Mouse (Mus musculus) hindbrain, embryonic 16.5 days (tissue): Measurements from ENCODE around the gene Stam. TPM values are rescaled to one million over a fixed set of nuclear protein-coding genes. Genes with fewer than 3 reads are reported as not detected.

Experiments
- ATAC-seq: fragments of 200-750 bp; cut with Nextera tagmentation; 2 replicates; pipeline ENCODE4 v1.8.0; 2017; ENCODE audit warnings: moderate TSS enrichment, moderate library complexity
- H3K27ac ChIP-seq: fragments of 300-500 bp; sonication (generic); 2 replicates; pipeline ENCODE4 v1.5.1; 2014; ENCODE audit warnings: low read depth, mild to moderate bottlenecking, control low read depth, low read length, moderate library complexity
- H3K27me3 ChIP-seq: fragments of 300-500 bp; sonication (generic); replicated peaks from 2 replicates; pipeline ENCODE4 v1.6.1; 2014; ENCODE audit warnings: low read length; ENCODE audit not compliant: control insufficient read depth, insufficient read depth
- H3K36me3 ChIP-seq: fragments of 300-500 bp; sonication (generic); 2 replicates; pipeline ENCODE4 v1.6.1; 2014; ENCODE audit warnings: mild to moderate bottlenecking, low read length, moderate library complexity, mixed read lengths; ENCODE audit not compliant: control insufficient read depth, insufficient read depth
- H3K4me1 ChIP-seq: fragments of 300-500 bp; sonication (generic); 2 replicates; pipeline ENCODE4 v1.6.1; 2014; ENCODE audit warnings: low read depth, low read length; ENCODE audit not compliant: control insufficient read depth, insufficient read depth
- H3K4me2 ChIP-seq: fragments of 300-500 bp; sonication (generic); 2 replicates; pipeline ENCODE4 v1.6.1; 2014; ENCODE audit warnings: mild to moderate bottlenecking, low read length, control low read depth, moderate library complexity
- H3K4me3 ChIP-seq: fragments of 300-500 bp; sonication (generic); 2 replicates; pipeline ENCODE4 v1.5.1; 2014; ENCODE audit warnings: mild to moderate bottlenecking, low read length, control low read depth, moderate library complexity
- H3K9ac ChIP-seq: fragments of 300-500 bp; sonication (generic); 2 replicates; pipeline ENCODE4 v1.6.1; 2014; ENCODE audit warnings: low read depth, mild to moderate bottlenecking, control low read depth, low read length, moderate library complexity
- H3K9me3 ChIP-seq: fragments of 300-500 bp; sonication (generic); 2 replicates; pipeline ENCODE4 v1.6.1; 2014; ENCODE audit warnings: mild to moderate bottlenecking, low read length, moderate library complexity; ENCODE audit not compliant: control insufficient read depth
- WGBS: fragments of 180-500 bp; shearing (Covaris S2); extraction: QIAGEN DNeasy Blood & Tissue Kit; methylation state at CpG from one replicate; pipeline ENCODE4 v1.1.7; 2014; 5-methylcytosine and 5-hydroxymethylcytosine counted together
- polyA plus RNA-seq: library from polyadenylated mRNA; unstranded; fragments of >200 nt; fragmentation: Nextera tagmentation; extraction: Ambion mirVana; gene quantifications from 2 replicates; pipeline ENCODE4 v1.2.1, GENCODE M21; 2015

The Stam gene
- polyA plus RNA-seq, 1 experiment from 2014 or later, result 129 TPM

DNA sequence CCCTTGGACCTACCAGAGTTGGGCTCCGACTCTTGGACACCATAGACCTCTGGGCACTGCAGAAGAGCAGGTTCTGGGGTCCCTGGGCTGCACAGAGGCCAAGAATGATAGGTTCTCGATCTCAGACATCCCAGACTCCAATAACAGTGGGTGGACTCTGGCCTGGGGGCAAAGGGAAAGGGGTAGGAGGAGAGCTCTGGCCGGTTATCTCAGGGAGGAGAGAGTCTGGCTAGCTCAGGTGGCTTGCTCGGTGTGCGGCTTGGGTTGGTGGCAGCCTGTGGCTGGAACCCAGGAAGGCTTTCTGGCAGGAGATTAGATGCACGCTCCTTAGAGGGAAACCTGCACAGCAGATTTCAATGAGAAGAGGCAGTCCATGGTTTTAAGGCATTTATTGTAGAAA lies 65.7 kb downstream of the Stam start:
- WGBS, result 85% methylated on average over 6 of the region's 6 CpGs
- Histone ChIP-seq H3K27me3 (no peaks in the 10 kb centered on the region), H3K36me3 (peaks cover 14% of the 10 kb centered on the region), H3K4me1 (no peaks in the 10 kb centered on the region), H3K9ac (no peak overlapping the region), H3K27ac (no peak overlapping the region), H3K4me3 (no peak overlapping the region), H3K9me3 (no peaks in the 10 kb centered on the region), H3K4me2 (no peak overlapping the region)
- no peak for ATAC-seq

- H3K27me3 ChIP-seq, result no peaks in the 10 kb centered on the region
- no peak overlapping the region for H3K4me2 ChIP-seq
- WGBS, result 32% methylated on average over 2 of the region's 2 CpGs
- H3K4me1 ChIP-seq, result no peaks in the 10 kb centered on the region
- H3K9ac ChIP-seq, result no peak overlapping the region
- H3K9me3 ChIP-seq, result no peaks in the 10 kb centered on the region
- no peak overlapping the region for H3K4me3 ChIP-seq
- peaks cover 14% of the 10 kb centered on the region for H3K36me3 ChIP-seq
- no peak for ATAC-seq
- H3K27ac ChIP-seq, result no peak overlapping the region
Observed at GRCm38 (mm10) chr2:14140044-14140443, 66.1 kb downstream of the Stam start.

DNA sequence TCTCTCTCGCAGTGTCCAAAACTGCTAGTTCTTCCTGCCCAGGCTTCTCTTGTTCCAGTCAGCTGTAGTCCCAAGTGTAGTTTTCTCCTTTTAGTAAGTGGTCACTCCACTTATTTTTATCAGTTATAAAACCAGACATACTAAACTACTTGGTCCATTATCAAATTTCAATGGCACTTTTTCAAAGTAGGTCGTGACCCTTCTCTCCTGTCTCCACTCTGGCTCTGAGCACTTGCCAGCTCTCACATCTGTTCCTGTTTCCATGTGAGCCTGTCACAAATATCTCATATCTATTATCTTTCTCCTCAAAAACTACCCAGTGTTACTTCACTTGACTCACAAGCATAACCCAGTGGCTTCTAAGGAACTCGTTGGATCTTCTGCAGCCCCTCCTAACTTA lies 71.4 kb downstream of the Stam start:
- no peaks in the 10 kb centered on the region for H3K4me1 ChIP-seq
- H3K4me3 ChIP-seq, result no peak overlapping the region
- no peak overlapping the region for H3K4me2 ChIP-seq
- no peaks in the 10 kb centered on the region for H3K9me3 ChIP-seq
- no peaks in the 10 kb centered on the region for H3K27me3 ChIP-seq
- ATAC-seq, result no peak
- H3K9ac ChIP-seq, result no peak overlapping the region
- 85% methylated on average over 3 of the region's 3 CpGs for WGBS
- peaks cover 8% of the 10 kb centered on the region; the same call in 1 of the 2 replicates for H3K36me3 ChIP-seq
- H3K27ac ChIP-seq, result no peak overlapping the region

DNA sequence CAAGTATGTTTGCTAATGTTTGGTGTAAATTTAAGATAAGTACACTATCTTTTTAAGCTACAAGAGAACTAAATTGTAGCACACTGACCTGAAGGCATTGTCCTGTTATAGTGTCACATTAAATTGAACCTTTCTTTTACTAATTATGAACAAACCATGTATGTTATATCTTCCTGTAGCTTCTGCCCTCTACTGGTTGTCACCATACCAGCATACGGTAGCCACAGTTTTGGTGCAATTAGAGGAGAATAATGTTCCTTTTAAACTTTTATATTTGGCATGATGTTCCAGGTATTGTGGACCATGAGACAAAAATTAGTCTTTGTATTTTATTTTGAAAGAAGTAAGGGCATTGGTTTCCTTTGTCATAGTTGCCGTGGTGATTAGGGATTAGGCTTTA lies 73.0 kb downstream of the Stam start:
- ATAC-seq, result no peak
- Histone ChIP-seq H3K9me3 (no peaks in the 10 kb centered on the region), H3K36me3 (peaks cover 4% of the 10 kb centered on the region; the same call in 1 of the 2 replicates), H3K27me3 (no peaks in the 10 kb centered on the region), H3K9ac (no peak overlapping the region), H3K4me3 (no peak overlapping the region), H3K4me1 (no peaks in the 10 kb centered on the region), H3K27ac (no peak overlapping the region), H3K4me2 (no peak overlapping the region)
- 89% methylated on average over 2 of the region's 2 CpGs for WGBS

DNA sequence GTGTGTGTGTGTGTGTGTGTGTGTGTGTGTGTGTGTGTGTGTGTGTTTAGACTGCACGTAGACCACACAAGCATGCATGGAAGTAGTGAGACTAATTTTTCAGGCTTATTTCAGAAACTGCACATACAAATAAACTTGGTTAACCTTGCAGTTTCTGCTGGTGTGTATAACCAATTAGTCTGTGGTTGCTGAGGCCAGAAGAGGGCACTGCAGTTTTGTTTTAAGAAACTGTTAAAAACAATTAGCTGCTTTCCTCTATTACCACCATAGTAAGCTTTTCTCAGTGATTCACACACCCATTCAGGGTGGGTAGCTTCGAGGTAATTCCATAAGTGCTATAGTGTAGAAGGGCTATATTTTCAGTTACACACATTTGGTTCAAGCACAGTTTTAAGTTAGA lies 76.9 kb downstream of the Stam start:
- Histone ChIP-seq H3K4me3 (no peak overlapping the region), H3K27ac (no peak overlapping the region), H3K9me3 (no peaks in the 10 kb centered on the region), H3K4me1 (no peaks in the 10 kb centered on the region), H3K36me3 (no peaks in the 10 kb centered on the region), H3K4me2 (no peak overlapping the region), H3K9ac (no peak overlapping the region), H3K27me3 (no peaks in the 10 kb centered on the region)
- WGBS, result 99% methylated on average over 2 of the region's 2 CpGs
- ATAC-seq, result peak; percentile 38

- no peak overlapping the region for H3K9ac ChIP-seq
- H3K27ac ChIP-seq, result no peak overlapping the region
- no peak overlapping the region for H3K4me2 ChIP-seq
- ATAC-seq, result no peak
- no peaks in the 10 kb centered on the region for H3K27me3 ChIP-seq
- H3K9me3 ChIP-seq, result no peaks in the 10 kb centered on the region
- 90% methylated on average over 6 of the region's 6 CpGs for WGBS
- H3K4me1 ChIP-seq, result no peaks in the 10 kb centered on the region
- H3K36me3 ChIP-seq, result no peaks in the 10 kb centered on the region
- H3K4me3 ChIP-seq, result no peak overlapping the region
Observed at GRCm38 (mm10) chr2:14151854-14152253, 78.0 kb downstream of the Stam start.

DNA sequence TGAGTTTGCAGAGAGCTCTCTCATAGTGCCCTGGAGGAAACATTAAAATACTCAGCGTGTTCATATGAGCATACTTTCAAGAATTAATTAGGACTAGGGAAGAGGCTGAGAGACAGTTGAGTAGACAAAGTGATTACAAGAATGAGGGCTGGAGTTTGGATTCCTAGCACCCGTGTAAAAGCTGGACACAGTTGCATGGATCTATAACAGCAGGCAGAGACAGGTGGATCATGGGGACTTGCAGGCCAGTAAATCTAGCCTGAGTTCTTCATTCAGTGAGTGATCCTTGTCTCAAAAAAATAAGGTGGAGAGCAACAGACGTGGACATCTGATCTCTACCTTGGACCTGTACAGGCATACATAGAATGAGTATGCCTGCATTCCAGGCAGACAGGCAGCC lies 85.1 kb downstream of the Stam start:
- no peaks in the 10 kb centered on the region for H3K36me3 ChIP-seq
- no peak overlapping the region for H3K9ac ChIP-seq
- WGBS, result 72% methylated on average over 3 of the region's 3 CpGs
- no peak overlapping the region for H3K4me2 ChIP-seq
- ATAC-seq, result 0 out of 2 replicates have a peak, but pooled peaks have one; percentile 51
- H3K27me3 ChIP-seq, result no peaks in the 10 kb centered on the region
- H3K27ac ChIP-seq, result no peak overlapping the region
- no peak overlapping the region for H3K4me3 ChIP-seq
- H3K9me3 ChIP-seq, result no peaks in the 10 kb centered on the region
- no peaks in the 10 kb centered on the region for H3K4me1 ChIP-seq

GRCm38 (mm10) chr2:14159756-14160155 lies 85.9 kb downstream of the Stam start:
- Histone ChIP-seq H3K27ac (no peak overlapping the region), H3K4me1 (no peaks in the 10 kb centered on the region), H3K4me3 (no peak overlapping the region), H3K36me3 (no peaks in the 10 kb centered on the region), H3K4me2 (no peak overlapping the region), H3K9ac (no peak overlapping the region), H3K9me3 (no peaks in the 10 kb centered on the region), H3K27me3 (no peaks in the 10 kb centered on the region)
- WGBS, result 77% methylated on average over 2 of the region's 2 CpGs
- ATAC-seq, result peak; percentile 70

- 76% methylated on average over 5 of the region's 5 CpGs for WGBS
- no peak for ATAC-seq
- H3K27ac ChIP-seq, result no peak overlapping the region
Observed at GRCm38 (mm10) chr2:14164459-14165030, 90.6 kb downstream of the Stam start.

GRCm38 (mm10) chr2:14165066-14165465 lies 91.2 kb downstream of the Stam start:
- H3K27me3 ChIP-seq, result no peaks in the 10 kb centered on the region
- H3K4me1 ChIP-seq, result no peaks in the 10 kb centered on the region
- no peak overlapping the region for H3K4me2 ChIP-seq
- H3K4me3 ChIP-seq, result no peak overlapping the region
- no peak overlapping the region for H3K9ac ChIP-seq
- ATAC-seq, result no peak
- no peaks in the 10 kb centered on the region for H3K36me3 ChIP-seq
- H3K27ac ChIP-seq, result no peak overlapping the region
- WGBS, result 75% methylated on average over 2 of the region's 2 CpGs
- no peaks in the 10 kb centered on the region for H3K9me3 ChIP-seq

More at GRCm38 (mm10) chr2:14164459-14165030, 90.6 kb downstream of the Stam start:
- no peaks in the 10 kb centered on the region for H3K9me3 ChIP-seq
- H3K36me3 ChIP-seq, result no peaks in the 10 kb centered on the region
- no peak overlapping the region for H3K9ac ChIP-seq
- H3K4me1 ChIP-seq, result no peaks in the 10 kb centered on the region
- H3K4me2 ChIP-seq, result no peak overlapping the region
- H3K4me3 ChIP-seq, result no peak overlapping the region
- H3K27me3 ChIP-seq, result no peaks in the 10 kb centered on the region
